Mouse (Mus musculus) bone marrow, adult 2 months (tissue): ENCODE measurements around the gene Olfr224.

Source experiments
- CTCF ChIP-seq: fragments of 200-500 bp; IDR thresholded peaks from 2 replicates; pipeline ENCODE4 v1.5.1; 2011; ENCODE audit warnings: low read length, control low read depth; ENCODE audit not compliant: control insufficient read depth, insufficient read depth
- POLR2A ChIP-seq: fragments of 200-500 bp; IDR thresholded peaks from 2 replicates; pipeline ENCODE4 v1.6.1; 2011; ENCODE audit warnings: low read depth, mild to moderate bottlenecking, control low read depth, low read length, borderline replicate concordance; ENCODE audit not compliant: control insufficient read depth

- TF ChIP-seq POLR2A = no peak
- TF ChIP-seq CTCF = no peak
Observed at GRCm38 (mm10) chr11:58588620-58589250, 18.4 kb upstream of the Olfr224 start.
